Mouse (Mus musculus) ES-Bruce4 (cell line): ENCODE data around the gene Tsc22d4.

Experiments
- CTCF ChIP-seq: IDR thresholded peaks from one replicate; pipeline ENCODE4 v1.8.1; 2011; ENCODE audit warnings: low read depth, low read length
- EP300 ChIP-seq: IDR thresholded peaks from 2 replicates; pipeline ENCODE4 v1.6.1; 2011; ENCODE audit warnings: low read depth, low read length; ENCODE audit not compliant: insufficient read depth

GRCm38 (mm10) chr5:137785164-137786031 lies 39.9 kb downstream of the Tsc22d4 start:
- TF ChIP-seq CTCF (no peak), EP300 (no peak)
